Mouse (Mus musculus): ENCODE data around the gene Setd7. TPM values are rescaled to one million over a fixed set of nuclear protein-coding genes. Genes with fewer than 3 reads are reported as not detected.
A peak's percentile ranks its signal among the peaks of the same experiment; 100 is the strongest.

The Setd7 gene
- total RNA-seq, 2 experiments from 2014 or later = 57.0 to 67.0 TPM

GRCm38 (mm10) chr3:51559594-51560450 is 857 bp downstream of the Setd7 start:
- intact Hi-C loops (cut with DNase I) = loop anchor here (5.0 to 10.0 kb wide), 2 partner anchors 73 to 1455 kb away; partner anchors contain the start of gene Cog6
- peak; percentile 91 for DNase-seq

GRCm38 (mm10) chr3:51555583-51555982 is 5.1 kb downstream of the Setd7 start:
- DNase-seq = no peak
- intact Hi-C loops (cut with DNase I) = loop anchor here (5.0 to 10.0 kb wide), 2 partner anchors 68 to 1459 kb away; partner anchors contain the start of gene Cog6

- intact Hi-C loops (cut with DNase I) = loop anchor here (5.0 to 10.0 kb wide), 2 partner anchors 68 to 1460 kb away; partner anchors contain the start of gene Cog6
Measured at GRCm38 (mm10) chr3:51554836-51555235, 5.8 kb downstream of the Setd7 start.

GRCm38 (mm10) chr3:51554067-51554466 is 6.6 kb downstream of the Setd7 start:
- intact Hi-C loops (cut with DNase I) = loop anchor here (10.0 kb wide), 1 partner anchor 1461 kb away; the partner anchor contains the start of gene Cog6
- no peak for DNase-seq

More at GRCm38 (mm10) chr3:51554836-51555235, 5.8 kb downstream of the Setd7 start:
- no peak for DNase-seq

- DNase-seq = peak; percentile 66 to 78
- intact Hi-C loops (cut with DNase I) = loop anchor here (10.0 kb wide), 1 partner anchor 1461 kb away; the partner anchor contains the start of gene Cog6
Measured at GRCm38 (mm10) chr3:51553497-51553875, 7.2 kb downstream of the Setd7 start.

GRCm38 (mm10) chr3:51552841-51553496 is 7.7 kb downstream of the Setd7 start:
- peak in 1 of 2 experiments; percentile 36 for DNase-seq
- intact Hi-C loops (cut with DNase I) = loop anchor here (10.0 kb wide), 1 partner anchor 1462 kb away; the partner anchor contains the start of gene Cog6

- no peak for DNase-seq
- intact Hi-C loops (cut with DNase I) = loop anchor here (10.0 kb wide), 1 partner anchor 1463 kb away; the partner anchor contains the start of gene Cog6
Measured at GRCm38 (mm10) chr3:51552197-51552596, 8.5 kb downstream of the Setd7 start.

- intact Hi-C loops (cut with DNase I) = no loop called here
- no peak for DNase-seq
Measured at GRCm38 (mm10) chr3:51548987-51549579, 11.6 kb downstream of the Setd7 start.

- intact Hi-C loops (cut with DNase I) = no loop called here
Measured at GRCm38 (mm10) chr3:51547577-51547976, 13.1 kb downstream of the Setd7 start.

GRCm38 (mm10) chr3:51544442-51545128 is 16.1 kb downstream of the Setd7 start:
- no peak for DNase-seq
- intact Hi-C loops (cut with DNase I) = no loop called here

More at GRCm38 (mm10) chr3:51547577-51547976, 13.1 kb downstream of the Setd7 start:
- no peak for DNase-seq

GRCm38 (mm10) chr3:51540659-51541058 is 20.0 kb downstream of the Setd7 start:
- DNase-seq = no peak
- intact Hi-C loops (cut with DNase I) = no loop called here

GRCm38 (mm10) chr3:51539567-51540408 is 20.9 kb downstream of the Setd7 start:
- DNase-seq = peak; percentile 64 to 88
- intact Hi-C loops (cut with DNase I) = no loop called here

- intact Hi-C loops (cut with DNase I) = no loop called here
- no peak for DNase-seq
Measured at GRCm38 (mm10) chr3:51534013-51534412, 26.7 kb downstream of the Setd7 start.

- no peak for DNase-seq
- intact Hi-C loops (cut with DNase I) = no loop called here
Measured at GRCm38 (mm10) chr3:51533573-51533972, 27.1 kb downstream of the Setd7 start.

- no peak for DNase-seq
- intact Hi-C loops (cut with DNase I) = no loop called here
Measured at GRCm38 (mm10) chr3:51532282-51532620, 28.4 kb downstream of the Setd7 start.

GRCm38 (mm10) chr3:51531473-51532281 is 29.0 kb downstream of the Setd7 start:
- peak; percentile 45 to 49 for DNase-seq
- intact Hi-C loops (cut with DNase I) = no loop called here

GRCm38 (mm10) chr3:51526891-51527290 is 33.8 kb downstream of the Setd7 start:
- no peak for DNase-seq
- intact Hi-C loops (cut with DNase I) = no loop called here

GRCm38 (mm10) chr3:51525186-51525785 is 35.4 kb downstream of the Setd7 start:
- DNase-seq = no peak
- intact Hi-C loops (cut with DNase I) = no loop called here

Measured in heart, postnatal 10 days (tissue).